Mouse (Mus musculus) erythroblast, embryonic 14.5 days (primary cell): Measurements from ENCODE around the gene 1700001C19Rik. TPM values are rescaled to one million over a fixed set of nuclear protein-coding genes. Genes with fewer than 3 reads are reported as not detected.

ENCODE experiments used
- H3K27me3 ChIP-seq: 2 replicates; pipeline ENCODE4 v1.6.1; 2012; ENCODE audit warnings: inconsistent platforms; ENCODE audit not compliant: control insufficient read depth
- H3K36me3 ChIP-seq: 2 replicates; pipeline ENCODE4 v1.6.1; 2012; ENCODE audit warnings: mild to moderate bottlenecking, inconsistent platforms; ENCODE audit not compliant: control insufficient read depth
- H3K4me1 ChIP-seq: 2 replicates; pipeline ENCODE4 v1.6.1; 2012; ENCODE audit warnings: inconsistent platforms; ENCODE audit not compliant: control insufficient read depth
- H3K4me3 ChIP-seq: replicated peaks from 2 replicates; pipeline ENCODE3; 2012; ENCODE audit warnings: moderate library complexity, mild to moderate bottlenecking, inconsistent platforms
- H3K9me3 ChIP-seq: 2 replicates; pipeline ENCODE4 v1.6.1; 2012; ENCODE audit warnings: low read length, inconsistent platforms, mixed read lengths; ENCODE audit not compliant: control insufficient read depth
- GATA1 ChIP-seq: IDR thresholded peaks from 2 replicates; pipeline ENCODE4 v1.6.1; 2012; ENCODE audit warnings: low read length, inconsistent platforms, mixed read lengths
- TAL1 ChIP-seq: IDR thresholded peaks from 3 replicates; pipeline ENCODE4 v1.6.1; 2012; ENCODE audit warnings: low read length, inconsistent platforms, mixed read lengths
- polyA plus RNA-seq: library from polyadenylated mRNA; stranded (reverse); fragments of >175 nt; gene quantifications from 2 replicates; pipeline ENCODE4 v1.2.3, GENCODE M21; 2012

1700001C19Rik gene
- polyA plus RNA-seq: not detected in 2 replicates

DNA sequence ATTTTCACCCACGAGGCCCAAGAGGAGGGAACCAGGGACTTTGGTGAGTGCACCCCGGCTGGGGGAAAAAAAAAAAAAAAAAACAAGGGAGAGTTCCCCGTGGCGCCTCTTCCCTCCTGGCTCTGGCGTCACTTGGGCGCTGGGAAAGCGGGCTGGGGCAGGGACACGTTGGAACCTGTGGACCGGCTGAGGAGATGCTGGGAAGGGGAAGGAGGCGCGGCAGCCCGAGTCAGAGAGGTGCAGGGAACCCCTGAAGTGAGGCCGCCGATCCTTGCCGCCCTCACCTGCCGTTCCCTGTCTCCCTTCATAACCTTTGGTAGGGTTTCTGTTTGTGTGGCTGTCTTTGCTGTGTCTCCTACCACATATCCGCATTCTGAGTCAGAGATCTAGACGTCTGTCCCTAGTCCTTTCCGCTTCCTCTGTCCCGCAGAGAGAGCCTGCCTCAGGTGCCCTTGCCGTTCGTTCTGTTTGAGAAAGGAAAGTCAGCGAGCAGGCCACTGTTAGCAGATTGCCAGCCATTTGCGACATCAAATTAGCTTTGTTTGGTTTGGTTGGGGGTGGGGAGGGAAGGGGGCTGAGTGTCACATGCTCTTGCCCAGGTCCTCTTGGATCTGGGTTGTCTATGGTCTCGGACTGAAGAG lies at the start of gene 1700001C19Rik:
Gene 1700001C19Rik (minus strand): TSS at position 470 of the 641 bp plus-strand sequence.
- Histone ChIP-seq H3K4me1 (no peaks in the 10 kb centered on the region; the same call in 1 of the 2 replicates), H3K27me3 (peaks cover 42% of the 10 kb centered on the region), H3K9me3 (no peaks in the 10 kb centered on the region), H3K36me3 (no peaks in the 10 kb centered on the region), H3K4me3 (peak within 1 kb of the TSS; percentile 40)
- no peak for TF ChIP-seq TAL1
- no peak for TF ChIP-seq GATA1

DNA sequence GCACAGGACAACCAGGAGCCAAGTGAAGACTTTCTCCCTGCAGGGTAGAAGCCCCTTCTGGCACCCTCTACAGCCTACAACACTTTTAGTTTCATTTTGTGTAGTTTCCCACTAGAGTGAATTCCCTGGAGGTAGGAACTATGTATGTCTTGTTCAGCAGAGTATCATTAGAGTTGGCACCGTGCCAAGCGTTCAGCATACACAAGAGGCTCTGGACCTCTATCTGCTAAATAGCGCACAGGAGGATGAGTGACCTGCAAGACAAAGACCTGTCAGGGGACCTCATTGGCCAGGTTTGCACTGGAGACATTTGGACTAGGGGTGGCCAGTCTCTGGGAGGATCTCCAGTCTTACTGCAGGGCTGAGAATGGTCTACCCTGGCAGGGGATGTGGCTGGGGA lies 48.6 kb upstream of the 1700001C19Rik start:
- H3K36me3 ChIP-seq: peaks cover 42% of the 10 kb centered on the region
- no peak overlapping the region for H3K4me3 ChIP-seq
- H3K4me1 ChIP-seq: peaks cover 29% of the 10 kb centered on the region
- no peaks in the 10 kb centered on the region for H3K27me3 ChIP-seq
- H3K9me3 ChIP-seq: no peaks in the 10 kb centered on the region
- no peak for TF ChIP-seq GATA1
- TF ChIP-seq TAL1: no peak

DNA sequence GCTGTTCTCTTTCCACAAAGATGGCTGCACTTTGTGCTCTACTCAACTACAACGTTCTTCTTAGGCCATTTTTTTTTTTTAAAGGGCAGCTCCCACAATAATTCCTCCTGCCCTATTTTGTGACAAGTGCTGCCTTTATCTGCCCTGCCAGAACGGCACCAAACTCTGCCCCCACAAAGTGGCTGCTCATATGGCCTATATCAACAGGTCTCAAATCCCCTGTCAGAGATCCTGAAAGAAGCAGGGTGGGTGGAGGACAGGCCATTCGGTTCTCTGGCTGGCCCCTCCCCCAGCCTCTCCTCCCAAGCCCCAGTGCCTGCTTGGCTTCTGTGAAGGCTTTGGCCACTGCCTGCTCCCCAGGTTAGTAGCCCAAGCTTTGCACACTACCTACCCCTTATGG lies 47.8 kb upstream of the 1700001C19Rik start:
- H3K27me3 ChIP-seq: no peaks in the 10 kb centered on the region
- H3K9me3 ChIP-seq: no peaks in the 10 kb centered on the region
- no peak overlapping the region for H3K4me3 ChIP-seq
- H3K36me3 ChIP-seq: peaks cover 34% of the 10 kb centered on the region
- TF ChIP-seq GATA1 (no peak), TAL1 (no peak)
- H3K4me1 ChIP-seq: peaks cover 29% of the 10 kb centered on the region

DNA sequence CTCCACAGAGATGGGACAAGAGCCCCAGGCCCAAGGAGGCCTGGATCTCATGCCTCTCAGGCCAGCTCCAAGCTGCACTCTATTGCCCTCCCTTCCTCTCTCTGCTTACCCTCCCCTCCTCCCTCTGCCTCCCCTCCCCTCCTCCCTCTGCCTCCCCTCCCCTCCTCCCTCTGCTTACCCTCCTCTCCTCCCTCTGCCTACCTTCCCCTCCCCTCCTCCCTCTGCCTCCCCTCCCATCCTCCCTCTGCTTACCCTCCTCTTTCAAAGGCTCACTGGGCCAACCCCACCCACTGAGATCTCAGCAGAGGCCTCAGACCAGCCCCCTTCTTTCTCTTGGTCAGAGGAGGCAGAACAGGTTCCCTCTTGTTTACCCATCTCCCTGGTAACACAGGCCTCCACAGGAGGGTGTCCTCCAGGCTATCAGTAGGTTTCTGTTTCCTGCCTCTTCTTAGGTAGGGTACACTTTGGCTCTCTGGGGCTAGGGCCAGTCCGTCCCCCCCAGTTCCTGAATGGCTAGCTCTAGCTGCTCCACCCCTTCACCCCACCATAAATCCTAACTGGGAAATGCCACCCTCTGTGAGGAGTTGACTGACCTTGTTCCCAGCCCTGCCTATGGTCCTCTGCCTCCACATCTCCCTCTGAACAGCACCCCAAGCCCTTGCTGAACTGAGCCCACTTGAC lies 47.2 kb upstream of the 1700001C19Rik start:
- no peaks in the 10 kb centered on the region for H3K27me3 ChIP-seq
- H3K4me3 ChIP-seq: no peak overlapping the region
- peaks cover 28% of the 10 kb centered on the region for H3K36me3 ChIP-seq
- TF ChIP-seq TAL1 (no peak), GATA1 (no peak)
- peaks cover 29% of the 10 kb centered on the region for H3K4me1 ChIP-seq
- no peaks in the 10 kb centered on the region for H3K9me3 ChIP-seq

DNA sequence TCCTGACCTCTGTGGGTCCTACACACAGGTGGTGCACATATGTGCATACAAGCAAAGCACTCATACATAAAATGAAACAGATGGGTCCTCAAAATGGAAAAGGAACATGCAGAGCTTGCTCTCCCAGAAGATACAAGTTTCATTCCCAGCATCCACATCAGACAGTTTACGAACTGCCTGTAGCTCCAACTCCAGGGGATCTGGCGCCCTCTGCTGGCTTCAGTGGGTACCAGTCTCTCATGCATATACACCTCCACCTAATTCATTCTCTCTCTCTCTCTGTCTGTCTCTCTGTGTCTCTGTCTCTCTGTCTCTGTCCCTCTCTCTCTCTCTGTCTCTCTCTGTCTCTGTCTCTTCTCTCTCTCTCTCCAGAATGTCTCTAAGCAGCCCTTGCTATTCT lies 45.2 kb upstream of the 1700001C19Rik start:
- no peaks in the 10 kb centered on the region for H3K9me3 ChIP-seq
- TF ChIP-seq GATA1 (no peak), TAL1 (no peak)

DNA sequence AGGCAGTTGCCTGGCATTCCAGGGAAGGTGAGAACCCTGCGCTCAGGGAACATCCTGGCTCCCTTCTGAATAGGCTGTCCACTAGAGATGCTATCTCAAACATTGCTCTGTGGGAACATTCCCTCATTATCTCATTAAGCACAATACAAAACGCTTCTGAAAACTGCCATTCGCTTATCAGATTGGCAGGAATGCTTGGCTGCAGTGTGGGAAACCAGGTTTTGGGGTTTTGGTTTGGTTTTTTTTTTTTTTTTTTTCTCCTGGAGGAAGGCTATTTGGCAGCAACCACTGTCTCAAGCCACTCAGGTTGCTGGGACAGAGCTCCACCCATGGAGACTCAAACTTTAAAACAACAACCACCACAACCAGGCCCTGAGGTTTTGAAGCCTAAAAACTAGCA lies 42.7 kb upstream of the 1700001C19Rik start:
- H3K36me3 ChIP-seq: no peaks in the 10 kb centered on the region
- peaks cover 9% of the 10 kb centered on the region for H3K4me1 ChIP-seq
- H3K9me3 ChIP-seq: no peaks in the 10 kb centered on the region
- no peak overlapping the region for H3K4me3 ChIP-seq
- H3K27me3 ChIP-seq: no peaks in the 10 kb centered on the region
- no peak for TF ChIP-seq TAL1
- no peak for TF ChIP-seq GATA1

More for the DNA sequence above, 45.2 kb upstream of the 1700001C19Rik start:
- peaks cover 8% of the 10 kb centered on the region for H3K36me3 ChIP-seq
- H3K4me3 ChIP-seq: no peak overlapping the region
- no peaks in the 10 kb centered on the region for H3K27me3 ChIP-seq
- peaks cover 29% of the 10 kb centered on the region for H3K4me1 ChIP-seq

DNA sequence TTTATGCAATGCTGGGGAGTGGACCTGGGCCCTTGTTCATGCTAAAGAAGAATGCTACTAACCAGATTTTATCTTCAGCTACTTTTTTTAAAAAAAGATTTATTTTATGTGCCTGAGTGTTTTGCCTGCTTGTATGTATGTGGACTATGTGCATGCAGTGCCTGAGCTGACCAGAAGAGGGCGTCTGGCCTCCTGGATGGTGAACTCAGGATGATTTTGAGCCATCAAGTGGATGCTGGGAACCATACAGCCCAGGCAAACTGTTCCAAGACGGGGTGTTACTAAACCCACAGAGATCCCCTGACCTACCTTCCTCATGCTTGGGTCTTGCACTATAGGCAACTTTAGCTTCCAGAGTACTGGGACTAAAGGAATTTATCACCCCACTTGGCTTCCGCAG lies 38.5 kb upstream of the 1700001C19Rik start:
- Histone ChIP-seq H3K4me3 (no peak overlapping the region), H3K27me3 (peaks cover 9% of the 10 kb centered on the region), H3K4me1 (peaks cover 5% of the 10 kb centered on the region), H3K36me3 (no peaks in the 10 kb centered on the region), H3K9me3 (no peaks in the 10 kb centered on the region)
- TF ChIP-seq GATA1 (no peak), TAL1 (no peak)

DNA sequence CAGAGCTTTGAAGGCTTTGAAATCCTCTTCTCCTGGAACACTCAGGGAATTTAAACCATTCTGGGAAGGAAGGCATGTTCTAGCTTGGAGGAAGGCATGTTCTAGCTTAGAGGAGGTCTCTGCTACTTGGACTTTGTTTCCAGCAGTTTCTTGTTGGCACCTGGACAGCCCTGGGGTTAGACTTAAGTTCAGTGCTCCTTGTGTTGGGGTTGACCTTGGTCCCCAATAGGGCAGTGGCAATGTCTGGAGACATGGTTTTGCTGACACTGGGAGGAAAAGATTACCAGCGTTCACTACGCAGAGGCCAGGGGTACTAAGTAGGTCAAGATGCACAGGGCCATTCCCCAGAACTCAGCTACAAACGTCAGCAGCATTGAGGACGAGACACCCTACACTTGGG lies 38.0 kb upstream of the 1700001C19Rik start:
- peaks cover 5% of the 10 kb centered on the region for H3K4me1 ChIP-seq
- no peak for TF ChIP-seq GATA1
- TF ChIP-seq TAL1: no peak
- H3K27me3 ChIP-seq: peaks cover 14% of the 10 kb centered on the region
- H3K9me3 ChIP-seq: no peaks in the 10 kb centered on the region
- no peaks in the 10 kb centered on the region for H3K36me3 ChIP-seq
- H3K4me3 ChIP-seq: no peak overlapping the region

DNA sequence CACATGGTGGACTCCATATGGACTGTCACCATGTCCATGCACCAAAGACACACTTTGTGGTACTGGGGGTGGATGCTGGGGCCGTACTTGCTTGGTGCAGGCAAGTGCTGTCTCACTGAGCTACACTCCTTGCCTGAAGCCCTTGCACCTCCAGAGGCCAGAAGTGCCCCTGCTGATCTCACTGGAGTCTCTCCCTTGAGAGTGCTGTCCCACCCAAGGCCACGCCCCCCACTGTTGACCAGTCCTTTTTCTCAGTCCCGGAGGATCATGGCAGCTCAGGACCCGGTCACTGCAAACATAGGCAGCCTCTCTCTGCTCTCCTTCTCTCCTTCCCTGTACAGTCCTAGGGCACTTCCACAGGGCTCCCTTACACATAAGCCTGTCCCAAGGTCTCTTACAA lies 37.1 kb upstream of the 1700001C19Rik start:
- no peak overlapping the region for H3K4me3 ChIP-seq
- H3K4me1 ChIP-seq: peaks cover 5% of the 10 kb centered on the region
- H3K36me3 ChIP-seq: no peaks in the 10 kb centered on the region
- peaks cover 21% of the 10 kb centered on the region for H3K27me3 ChIP-seq
- TF ChIP-seq GATA1: no peak
- no peak for TF ChIP-seq TAL1
- H3K9me3 ChIP-seq: no peaks in the 10 kb centered on the region
